Mouse (Mus musculus): Measurements from ENCODE around the gene Katnal1.

Gene Katnal1

DNA sequence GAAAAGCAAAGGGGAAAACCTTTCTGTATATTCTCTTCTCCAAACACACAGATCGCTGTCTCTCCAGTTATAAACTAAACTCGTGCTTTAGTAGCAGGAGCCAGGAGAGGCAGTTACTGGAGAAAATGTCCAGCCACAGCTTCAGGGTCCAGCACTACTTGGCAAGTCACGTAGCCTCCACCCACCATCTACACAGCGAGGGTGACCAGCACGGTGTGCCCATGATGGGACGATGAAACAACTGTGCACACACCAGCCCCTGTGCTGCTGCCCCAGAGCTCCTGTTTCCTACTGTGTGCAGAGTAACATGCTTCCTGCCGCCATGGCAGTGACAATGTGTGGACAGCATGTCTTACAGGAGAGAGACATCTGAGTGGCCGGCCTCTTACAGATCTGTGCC lies 56.0 kb downstream of the Katnal1 start:
- no peak for DNase-seq

DNA sequence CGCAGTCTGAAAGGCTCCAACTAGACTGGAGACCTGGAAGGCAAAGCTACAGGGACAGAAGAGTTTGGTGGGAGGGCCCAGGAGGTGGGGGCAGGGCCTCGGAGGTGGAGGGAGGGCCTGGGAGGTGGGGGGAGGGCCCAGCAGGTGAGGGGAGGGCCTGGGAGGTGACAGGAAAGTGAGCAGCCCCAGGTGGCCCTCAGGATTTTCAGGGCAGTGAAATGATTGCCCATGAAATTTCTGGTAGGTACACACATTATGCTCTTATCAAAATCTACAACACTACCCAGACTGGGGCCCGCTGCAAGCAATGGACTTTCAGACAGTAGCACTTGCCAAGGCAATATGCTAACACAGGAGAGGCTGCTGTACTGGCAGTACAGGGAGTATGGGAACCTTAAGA lies 59.5 kb downstream of the Katnal1 start:
- no peak for DNase-seq

DNA sequence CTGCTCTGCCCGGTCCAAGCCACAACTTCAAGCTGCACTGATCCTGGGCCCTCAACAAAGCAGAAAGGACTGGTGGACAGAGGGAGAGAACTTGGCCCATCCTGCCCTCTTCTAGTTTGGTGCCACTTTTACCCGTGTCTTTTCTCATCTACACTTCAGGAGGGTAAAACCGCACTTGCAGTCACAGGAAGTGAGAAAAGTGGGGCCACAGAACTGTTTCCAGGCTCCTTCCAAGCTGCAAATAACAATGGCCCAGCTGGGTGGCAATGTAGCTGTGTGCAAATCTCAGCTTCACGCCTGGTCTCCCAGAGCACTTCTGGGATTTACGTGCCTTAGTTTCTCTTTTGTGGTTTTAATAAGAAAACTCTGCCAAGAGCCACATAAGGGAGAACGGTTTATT lies 61.4 kb downstream of the Katnal1 start:
- DNase-seq, result no peak

DNA sequence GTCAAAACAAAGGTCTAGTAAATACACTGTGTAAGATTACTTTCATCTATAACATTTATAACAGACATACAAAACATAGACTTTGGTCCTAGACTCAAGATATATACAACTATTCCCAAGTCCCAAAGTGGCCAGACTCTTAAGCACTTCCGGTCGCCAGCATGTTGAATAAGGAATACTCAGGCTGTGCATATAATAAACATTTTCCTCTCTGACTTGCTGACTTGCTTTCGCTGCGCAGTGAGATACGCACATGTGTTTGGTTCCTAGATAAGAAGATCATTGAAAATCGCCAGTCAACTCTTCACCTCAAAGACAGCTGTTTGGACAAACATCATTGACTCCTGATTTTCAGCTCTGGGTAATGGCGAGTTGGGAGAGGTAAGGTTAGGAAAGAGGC lies 61.9 kb downstream of the Katnal1 start:
- no peak for DNase-seq

DNA sequence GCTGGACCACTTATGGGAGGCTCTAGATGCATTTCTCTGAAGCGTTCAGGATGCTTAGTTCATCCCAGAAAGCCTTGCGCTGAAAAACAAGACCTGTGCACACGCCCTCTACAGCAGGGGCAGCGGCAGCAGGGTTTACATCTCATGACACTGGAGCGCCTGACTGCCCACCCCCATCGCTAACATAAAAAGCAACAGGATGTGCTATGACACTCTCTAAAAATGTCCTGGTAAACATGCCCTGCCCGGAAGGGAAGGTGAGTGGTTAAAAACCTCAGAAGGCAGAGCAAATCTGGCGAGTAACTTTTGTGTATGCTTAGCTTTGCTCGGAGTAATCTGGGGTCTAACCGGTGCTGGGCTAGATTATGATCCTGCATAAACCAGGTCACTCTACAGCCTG lies 62.5 kb downstream of the Katnal1 start:
- no peak for DNase-seq

DNA sequence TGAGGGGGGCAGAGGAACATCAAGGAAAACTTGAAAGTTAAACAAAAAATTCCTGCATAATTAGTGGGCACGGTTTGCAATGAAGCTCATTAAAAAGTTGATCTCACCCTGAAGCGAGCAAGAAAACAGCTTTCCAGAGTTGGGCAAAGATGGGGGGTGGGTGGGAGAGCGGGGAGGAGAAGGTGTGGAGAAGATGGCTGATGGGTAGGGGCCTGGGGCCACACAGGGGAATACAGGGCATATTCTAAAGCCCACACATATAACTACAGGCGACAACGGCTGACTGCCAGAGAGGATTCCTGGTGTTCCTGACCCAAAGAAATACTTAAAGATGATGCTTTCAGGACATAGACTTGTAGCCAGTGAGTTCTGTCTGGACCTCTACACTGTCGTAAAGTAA lies 65.7 kb downstream of the Katnal1 start:
- DNase-seq, result no peak

DNA sequence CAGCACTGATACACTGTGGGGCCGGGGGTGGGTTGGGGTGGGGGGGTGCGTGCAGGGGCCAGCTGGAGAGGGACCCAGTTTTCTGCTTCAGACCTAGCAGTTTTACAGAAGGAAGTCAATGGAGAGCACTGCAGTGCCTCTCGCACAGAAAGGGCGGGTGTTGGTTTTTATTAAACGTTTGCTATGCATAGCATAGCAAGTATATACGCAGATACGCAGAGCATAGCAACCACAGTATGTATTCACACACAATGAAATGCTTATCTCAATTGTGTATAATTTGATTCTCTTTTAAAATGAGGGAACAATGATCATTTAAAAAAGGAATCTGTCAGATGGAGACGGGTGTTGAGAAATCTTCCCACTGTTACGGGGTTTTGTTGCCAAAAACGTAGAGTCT lies 66.3 kb downstream of the Katnal1 start:
- DNase-seq, result no peak

DNA sequence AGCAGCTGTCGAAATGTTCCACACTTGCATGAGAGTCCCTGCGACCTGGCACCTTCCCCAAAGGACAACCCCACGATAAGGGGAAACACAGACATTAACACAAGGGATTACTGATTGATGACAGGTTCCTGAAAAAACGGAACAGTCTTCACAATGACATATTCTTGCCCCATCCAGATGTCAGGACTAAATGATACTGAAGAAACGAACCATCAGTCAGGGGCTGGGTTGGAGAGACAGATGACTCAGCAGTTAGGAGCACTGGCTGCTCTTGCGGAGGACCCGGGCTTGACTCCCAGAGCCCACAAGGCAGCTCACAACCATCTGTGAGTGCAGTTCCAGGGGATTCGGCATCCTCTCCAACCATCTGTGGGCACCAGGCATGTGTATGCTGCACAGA lies 67.0 kb downstream of the Katnal1 start:
- DNase-seq, result no peak

DNA sequence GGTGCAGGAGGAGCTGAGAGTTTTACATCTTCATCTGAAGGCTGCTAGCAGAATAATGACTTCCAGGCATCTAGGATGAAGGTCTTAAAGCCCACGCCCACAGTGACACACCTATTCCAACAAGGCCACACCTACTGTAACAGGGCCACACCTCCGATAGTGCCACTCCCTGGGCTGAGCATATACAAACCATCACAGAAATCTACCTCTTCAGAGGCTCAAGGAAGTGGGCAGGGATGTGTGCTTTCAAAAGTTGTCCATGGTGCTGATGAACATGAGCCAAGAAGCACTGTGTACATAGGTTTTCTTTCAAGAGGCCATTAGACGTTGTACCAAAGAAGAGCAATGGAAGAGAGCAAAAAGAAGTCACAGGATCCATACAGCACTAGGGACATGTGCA lies 71.6 kb downstream of the Katnal1 start:
- no peak for DNase-seq

DNA sequence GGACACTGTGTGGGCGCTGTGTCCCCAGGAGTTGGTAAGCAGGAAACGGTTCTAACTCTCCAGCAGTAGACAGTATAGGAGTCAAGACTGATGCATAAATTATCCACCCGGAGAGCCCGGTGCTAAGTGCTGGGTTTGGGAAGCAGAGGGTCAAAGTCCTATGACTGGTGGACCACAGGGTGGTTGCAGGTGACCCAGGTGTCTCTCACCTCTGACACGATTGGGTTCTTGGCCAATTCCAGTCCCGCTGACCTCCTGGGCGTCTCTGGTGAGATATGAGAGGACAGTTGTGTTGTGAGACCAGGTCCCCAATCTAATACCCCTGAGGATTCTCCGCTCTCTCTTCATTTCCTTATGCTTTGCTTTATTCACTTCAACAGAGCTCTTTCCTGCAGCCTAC lies 74.1 kb downstream of the Katnal1 start:
- no peak for DNase-seq

DNA sequence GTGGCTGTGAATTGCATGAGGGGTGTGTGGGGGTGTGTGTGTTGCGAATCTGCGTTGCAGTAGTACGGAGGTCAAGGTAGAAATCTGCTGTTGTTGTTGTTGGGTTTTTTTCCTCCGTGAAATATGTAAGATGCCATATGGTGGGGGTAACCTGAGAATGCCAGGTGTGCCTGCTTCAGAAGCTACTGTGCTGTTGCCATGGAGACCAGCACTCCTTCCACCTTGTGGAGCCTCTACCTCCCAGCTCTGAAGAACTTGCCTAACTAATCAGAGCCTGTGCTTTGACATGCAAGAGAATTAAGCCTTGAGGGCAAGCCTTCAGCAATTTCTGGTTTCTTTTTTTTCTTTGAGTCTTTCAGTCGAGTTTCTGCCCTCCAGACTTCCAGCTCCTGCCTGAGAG lies 75.0 kb downstream of the Katnal1 start:
- DNase-seq, result no peak

DNA sequence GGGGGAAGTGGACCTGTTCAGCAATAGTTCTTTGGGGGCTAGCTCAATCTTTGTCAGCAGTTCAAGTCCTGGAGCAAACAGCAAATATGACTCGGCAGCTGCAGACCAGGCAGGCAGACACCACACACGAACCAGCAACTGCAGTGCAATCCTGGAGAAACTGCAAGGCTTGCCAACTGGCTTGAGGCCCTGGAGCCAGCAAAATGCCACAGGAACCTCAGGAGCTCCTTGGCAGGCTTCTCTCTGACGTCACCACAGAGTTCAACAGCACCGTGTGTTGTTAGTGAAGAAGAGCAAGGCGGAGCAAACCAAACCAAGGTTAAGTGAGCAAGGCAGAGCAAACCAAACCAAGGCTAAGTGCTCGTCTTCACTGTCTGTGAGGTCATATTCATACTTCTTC lies 79.6 kb downstream of the Katnal1 start:
- no peak for DNase-seq

DNA sequence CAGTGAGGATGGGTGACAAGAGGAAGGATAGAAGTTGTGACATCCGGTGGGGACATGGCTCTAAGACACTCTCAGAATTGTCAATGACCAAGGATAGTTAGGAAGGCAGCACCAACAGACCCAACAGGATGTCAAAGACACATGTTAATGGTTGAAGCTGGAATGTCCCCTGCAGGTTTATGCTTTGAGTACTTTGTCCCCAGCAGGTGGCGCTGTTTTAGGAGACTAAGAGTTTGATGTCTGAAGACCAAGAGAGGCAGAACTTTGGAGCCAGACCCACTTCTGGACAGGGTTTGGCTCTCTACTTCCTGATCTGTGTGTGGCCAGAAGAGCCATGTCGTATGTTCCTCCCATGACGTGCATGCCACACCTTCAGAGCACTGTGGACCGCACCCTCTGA lies 82.1 kb downstream of the Katnal1 start:
- DNase-seq, result no peak

DNA sequence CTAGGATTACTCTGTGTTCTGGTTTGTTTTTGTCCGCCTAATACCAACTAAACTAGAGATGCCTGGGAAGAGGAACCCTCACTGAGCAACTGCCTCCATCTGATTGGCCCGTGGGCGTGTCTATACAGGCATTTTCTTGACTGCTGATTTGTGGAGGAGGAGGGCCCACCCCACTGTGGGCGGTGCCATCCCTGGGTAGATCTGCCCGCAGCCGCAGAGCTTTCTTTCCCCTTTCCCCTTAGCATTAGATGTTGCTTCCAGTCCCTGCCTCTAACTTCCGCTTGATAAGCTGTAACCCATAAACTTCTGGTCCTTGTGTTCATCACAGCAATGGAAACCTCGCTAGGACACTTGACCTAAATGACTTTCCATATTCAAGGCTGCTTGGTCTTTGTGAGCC lies 92.1 kb downstream of the Katnal1 start:
- DNase-seq, result no peak

DNA sequence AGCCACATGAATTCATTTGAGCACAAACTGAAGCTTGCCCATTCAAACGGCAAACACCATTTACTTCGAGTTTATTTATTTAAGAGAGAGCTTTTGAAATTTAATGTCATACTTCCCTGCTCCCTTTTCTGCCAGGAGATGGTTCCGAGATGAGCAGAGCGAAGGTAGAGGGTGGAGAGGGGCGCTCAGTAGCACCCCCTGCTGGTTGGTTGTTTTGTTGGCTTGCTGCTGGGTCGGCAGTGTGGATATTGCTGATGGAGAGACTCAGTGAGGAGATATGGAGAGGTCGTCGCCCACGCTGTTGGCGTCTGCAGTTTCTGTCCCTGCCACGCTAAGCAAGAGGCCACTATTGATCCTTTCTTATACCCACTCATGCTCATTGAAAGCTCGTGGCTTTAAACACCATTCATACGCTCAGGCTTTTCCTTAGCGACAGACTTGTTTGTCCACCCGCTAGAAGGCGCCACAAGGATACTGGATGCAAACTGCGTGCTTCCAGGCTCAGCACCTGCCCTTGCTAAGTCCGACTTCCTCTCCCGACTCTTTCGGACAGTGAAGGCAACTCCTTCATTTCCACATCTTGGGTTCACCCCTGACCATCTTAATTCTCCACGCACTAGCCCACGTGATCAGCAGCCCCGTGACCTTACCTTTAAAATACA lies 97.4 kb downstream of the Katnal1 start:
- peak; percentile 69 to 83 for DNase-seq

DNA sequence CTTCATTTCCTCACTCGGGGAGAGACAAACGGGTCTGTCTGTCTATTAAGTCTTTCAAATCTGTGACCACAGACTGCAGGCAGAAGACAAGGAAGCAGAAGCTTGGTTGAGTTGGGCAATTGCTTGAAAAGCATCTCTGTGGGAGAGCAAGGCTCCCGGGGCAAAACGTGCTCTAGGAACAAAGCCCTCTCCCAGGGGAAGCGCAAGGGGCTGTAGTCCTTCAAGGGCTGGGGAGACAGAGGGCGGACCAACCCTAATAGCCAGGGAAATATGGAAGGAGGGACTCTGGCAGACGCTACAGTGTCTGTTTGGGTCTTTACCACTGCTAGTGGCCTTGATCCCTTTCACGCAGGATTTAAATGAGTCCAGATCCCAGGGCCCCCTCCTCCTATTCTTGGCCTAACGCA lies 98.0 kb downstream of the Katnal1 start:
- DNase-seq, result no peak

DNA sequence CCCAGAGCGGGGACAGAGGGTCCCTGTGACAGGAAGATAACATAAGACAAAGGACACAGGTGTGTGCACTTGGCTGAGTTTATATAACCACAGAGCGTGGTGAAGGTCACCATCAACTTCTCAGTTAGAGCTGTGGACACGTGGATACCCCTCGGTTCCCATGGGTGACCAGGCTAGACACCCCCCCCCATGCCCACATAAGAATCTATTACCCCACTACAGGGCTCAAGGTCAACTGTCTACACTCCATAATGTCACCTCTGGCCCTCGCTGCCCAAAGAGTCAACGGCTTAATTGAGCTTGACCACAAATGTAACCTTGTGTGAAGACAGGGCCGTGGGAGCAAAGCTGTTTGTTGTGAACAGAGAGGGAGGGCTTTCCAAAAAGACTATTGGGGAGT lies 103.4 kb downstream of the Katnal1 start:
- peak in 1 of 2 experiments; percentile 44 for DNase-seq

DNA sequence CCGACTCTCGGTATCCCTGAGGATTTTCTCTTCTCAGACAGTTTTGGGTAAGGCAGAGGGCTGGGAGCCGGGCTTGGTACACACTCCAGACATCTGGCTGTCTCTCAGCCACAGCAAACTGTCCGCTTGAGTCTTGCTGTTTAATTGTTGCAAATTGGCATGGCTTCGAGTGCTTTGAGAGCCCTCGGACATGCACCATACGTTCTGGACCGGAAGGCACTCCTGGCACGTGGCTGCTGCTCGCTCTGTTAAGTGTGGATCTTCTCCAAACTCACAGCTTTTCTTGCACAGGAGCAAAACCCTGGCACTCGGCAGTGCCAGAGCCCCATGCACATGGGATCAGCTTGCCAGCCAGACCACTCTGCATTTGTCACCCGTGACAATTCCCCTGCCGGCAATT lies 106.3 kb downstream of the Katnal1 start:
- no peak for DNase-seq
